Mouse (Mus musculus): ENCODE measurements around the gene D17Wsu92e. TPM values are rescaled to one million over a fixed set of nuclear protein-coding genes. Genes with fewer than 3 reads are reported as not detected.
A peak's percentile ranks its signal among the peaks of the same experiment; 100 is the strongest.

Gene D17Wsu92e
- polyA plus RNA-seq, 1 experiment = 111 TPM

DNA sequence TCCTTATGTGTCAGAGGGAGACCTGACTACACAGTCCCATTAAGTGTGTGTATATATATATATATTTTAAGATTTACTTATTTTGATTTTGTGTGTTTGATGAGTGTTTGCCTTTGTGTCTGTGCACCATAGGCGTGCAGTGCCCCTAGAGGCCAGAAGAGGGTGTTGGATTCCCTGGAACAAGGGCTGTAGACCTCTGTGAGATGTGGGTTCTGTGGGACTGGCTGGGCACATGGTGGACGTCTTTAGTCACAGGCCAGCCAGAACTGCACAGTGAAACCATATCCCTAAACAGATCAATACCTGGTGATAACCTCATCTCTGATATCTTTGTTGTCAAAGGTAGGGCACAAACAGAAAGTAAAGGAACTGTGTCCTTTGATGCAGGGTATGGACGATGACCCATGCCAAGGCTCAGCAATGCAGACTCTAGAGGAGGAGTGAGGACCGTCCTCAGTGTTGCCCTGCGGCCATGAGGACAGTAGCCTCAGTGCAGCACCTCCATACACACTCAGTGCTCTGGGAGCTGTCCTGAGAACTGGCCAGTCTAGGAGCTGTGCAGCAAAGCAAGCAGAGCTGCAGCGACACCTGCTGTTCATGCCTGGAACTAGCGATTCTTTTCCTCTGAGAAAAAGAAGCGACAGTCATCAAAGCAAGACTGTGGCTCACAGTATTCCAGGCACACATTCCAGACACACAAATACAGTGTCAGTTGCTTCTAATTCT is 51.5 kb downstream of the D17Wsu92e start:
- Histone ChIP-seq H3K27me3 (ENCODE audit: control insufficient read depth, insufficient read depth, low read length) (no peaks in the 10 kb centered on the region), H3K36me3 (ENCODE audit: control insufficient read depth, insufficient read depth, low read length) (no peaks in the 10 kb centered on the region; the same call in 1 of the 2 replicates), H3K27ac (ENCODE audit: control insufficient read depth, insufficient read depth, low read depth, low read length) (no peak overlapping the region), H3K4me1 (ENCODE audit: control insufficient read depth, insufficient read depth, low read length) (no peaks in the 10 kb centered on the region), H3K4me3 (ENCODE audit: control insufficient read depth, low read depth, low read length) (no peak overlapping the region)
- TF ChIP-seq POLR2A (IDR thresholded peaks at IDR 0.05; ENCODE audit: control insufficient read depth, low read depth, low read length) = no peak
- TF ChIP-seq CTCF (IDR thresholded peaks at IDR 0.05; ENCODE audit: control insufficient read depth, insufficient read depth, insufficient replicate concordance, low read depth, low read length) = peak; percentile 71; the same call in 1 of the 2 replicates

DNA sequence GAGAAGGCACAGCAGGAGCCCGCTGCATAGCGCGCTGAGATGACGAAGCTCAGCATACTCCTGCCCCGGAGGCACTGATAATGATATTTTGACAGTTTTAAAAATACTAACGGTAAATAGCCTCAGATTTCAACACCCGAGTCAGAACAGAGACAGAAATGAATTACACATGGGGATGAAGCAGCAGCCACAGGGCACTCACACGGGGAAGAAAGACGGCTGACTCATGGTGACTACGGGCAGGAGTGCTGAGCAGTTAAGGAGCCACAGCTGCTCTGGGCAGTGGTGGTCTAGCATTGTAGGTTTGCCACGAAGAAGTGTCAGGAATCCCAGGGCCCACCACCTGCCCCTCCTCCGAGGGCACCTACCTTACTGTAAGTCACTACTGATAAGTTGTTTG is 52.9 kb downstream of the D17Wsu92e start:
- Histone ChIP-seq H3K27me3 (ENCODE audit: control insufficient read depth, insufficient read depth, low read length) (no peaks in the 10 kb centered on the region), H3K36me3 (ENCODE audit: control insufficient read depth, insufficient read depth, low read length) (no peaks in the 10 kb centered on the region; the same call in 1 of the 2 replicates), H3K4me3 (ENCODE audit: control insufficient read depth, low read depth, low read length) (no peak overlapping the region), H3K4me1 (ENCODE audit: control insufficient read depth, insufficient read depth, low read length) (no peaks in the 10 kb centered on the region), H3K27ac (ENCODE audit: control insufficient read depth, insufficient read depth, low read depth, low read length) (no peak overlapping the region)
- no peak for TF ChIP-seq CTCF (IDR thresholded peaks at IDR 0.05; ENCODE audit: control insufficient read depth, insufficient read depth, insufficient replicate concordance, low read depth, low read length)
- TF ChIP-seq POLR2A (IDR thresholded peaks at IDR 0.05; ENCODE audit: control insufficient read depth, low read depth, low read length) = no peak

DNA sequence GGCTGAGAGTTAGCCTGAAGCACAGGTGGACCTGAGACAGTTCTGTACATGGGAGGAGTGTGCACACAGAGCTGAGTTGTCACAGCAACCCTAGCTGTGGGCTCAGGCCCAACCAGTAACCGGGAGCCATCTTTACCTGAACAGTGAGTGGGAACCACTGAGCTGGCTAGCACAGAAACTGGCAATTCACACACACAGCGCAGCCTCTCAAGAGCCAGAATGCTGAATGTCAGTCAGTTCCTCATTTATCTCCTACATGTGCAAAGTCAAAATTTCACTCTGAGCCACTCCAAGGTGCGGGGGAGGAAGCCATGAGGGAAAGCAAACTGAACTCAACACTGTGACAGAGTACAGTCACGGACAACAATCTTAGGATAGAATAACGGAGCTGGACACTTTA is 53.3 kb downstream of the D17Wsu92e start:
- no peak overlapping the region for H3K27ac ChIP-seq (ENCODE audit: control insufficient read depth, insufficient read depth, low read depth, low read length)
- H3K27me3 ChIP-seq (ENCODE audit: control insufficient read depth, insufficient read depth, low read length) = no peaks in the 10 kb centered on the region
- TF ChIP-seq CTCF (IDR thresholded peaks at IDR 0.05; ENCODE audit: control insufficient read depth, insufficient read depth, insufficient replicate concordance, low read depth, low read length) (no peak), POLR2A (IDR thresholded peaks at IDR 0.05; ENCODE audit: control insufficient read depth, low read depth, low read length) (no peak)
- no peaks in the 10 kb centered on the region; the same call in 1 of the 2 replicates for H3K36me3 ChIP-seq (ENCODE audit: control insufficient read depth, insufficient read depth, low read length)
- H3K4me1 ChIP-seq (ENCODE audit: control insufficient read depth, insufficient read depth, low read length) = no peaks in the 10 kb centered on the region
- no peak overlapping the region for H3K4me3 ChIP-seq (ENCODE audit: control insufficient read depth, low read depth, low read length)

DNA sequence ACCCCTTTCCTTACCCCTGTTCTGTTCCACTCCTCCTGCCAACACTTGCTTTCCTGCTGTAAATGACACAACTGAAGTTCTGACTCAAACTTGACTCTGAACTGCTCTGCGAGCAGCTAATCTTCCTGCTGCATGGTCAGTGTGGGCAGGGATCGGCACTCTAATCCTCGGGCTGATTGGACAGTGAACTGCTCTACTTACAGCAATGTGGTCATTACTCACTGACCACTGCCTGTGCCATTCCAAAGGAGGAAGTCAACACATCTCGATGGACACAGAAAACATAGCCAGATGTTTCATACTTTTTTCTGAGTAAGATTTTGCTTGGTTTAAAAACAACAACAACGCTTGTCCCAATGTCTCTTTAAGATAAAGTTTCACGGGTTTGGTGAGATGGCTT is 55.4 kb downstream of the D17Wsu92e start:
- Histone ChIP-seq H3K27ac (ENCODE audit: control insufficient read depth, insufficient read depth, low read depth, low read length) (no peak overlapping the region), H3K27me3 (ENCODE audit: control insufficient read depth, insufficient read depth, low read length) (no peaks in the 10 kb centered on the region), H3K4me3 (ENCODE audit: control insufficient read depth, low read depth, low read length) (no peak overlapping the region), H3K36me3 (ENCODE audit: control insufficient read depth, insufficient read depth, low read length) (no peaks in the 10 kb centered on the region; the same call in 1 of the 2 replicates), H3K4me1 (ENCODE audit: control insufficient read depth, insufficient read depth, low read length) (no peaks in the 10 kb centered on the region)
- TF ChIP-seq CTCF (IDR thresholded peaks at IDR 0.05; ENCODE audit: control insufficient read depth, insufficient read depth, insufficient replicate concordance, low read depth, low read length) (no peak), POLR2A (IDR thresholded peaks at IDR 0.05; ENCODE audit: control insufficient read depth, low read depth, low read length) (no peak)

DNA sequence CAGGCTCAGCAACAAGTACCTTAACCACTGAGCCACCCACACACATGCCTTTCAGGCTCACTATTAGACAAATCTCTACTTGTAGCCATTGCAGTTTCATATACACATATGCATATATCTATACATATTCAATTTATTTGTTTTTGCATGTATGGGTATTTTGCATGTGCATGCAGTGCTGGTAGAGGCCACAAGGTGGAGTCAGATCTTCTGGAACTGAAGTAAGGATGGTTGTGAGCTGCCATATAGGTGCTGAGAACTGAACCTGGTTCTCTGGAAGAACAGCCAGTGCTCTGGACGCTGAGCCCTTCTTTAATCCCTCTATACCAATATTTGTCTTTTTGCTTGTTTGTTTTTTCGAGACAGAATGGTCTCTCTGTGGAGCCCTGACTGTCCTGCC is 56.0 kb downstream of the D17Wsu92e start:
- no peak overlapping the region for H3K27ac ChIP-seq (ENCODE audit: control insufficient read depth, insufficient read depth, low read depth, low read length)
- no peaks in the 10 kb centered on the region for H3K4me1 ChIP-seq (ENCODE audit: control insufficient read depth, insufficient read depth, low read length)
- H3K27me3 ChIP-seq (ENCODE audit: control insufficient read depth, insufficient read depth, low read length) = no peaks in the 10 kb centered on the region
- H3K4me3 ChIP-seq (ENCODE audit: control insufficient read depth, low read depth, low read length) = no peak overlapping the region
- no peaks in the 10 kb centered on the region; the same call in 1 of the 2 replicates for H3K36me3 ChIP-seq (ENCODE audit: control insufficient read depth, insufficient read depth, low read length)
- no peak for TF ChIP-seq CTCF (IDR thresholded peaks at IDR 0.05; ENCODE audit: control insufficient read depth, insufficient read depth, insufficient replicate concordance, low read depth, low read length)
- no peak for TF ChIP-seq POLR2A (IDR thresholded peaks at IDR 0.05; ENCODE audit: control insufficient read depth, low read depth, low read length)

DNA sequence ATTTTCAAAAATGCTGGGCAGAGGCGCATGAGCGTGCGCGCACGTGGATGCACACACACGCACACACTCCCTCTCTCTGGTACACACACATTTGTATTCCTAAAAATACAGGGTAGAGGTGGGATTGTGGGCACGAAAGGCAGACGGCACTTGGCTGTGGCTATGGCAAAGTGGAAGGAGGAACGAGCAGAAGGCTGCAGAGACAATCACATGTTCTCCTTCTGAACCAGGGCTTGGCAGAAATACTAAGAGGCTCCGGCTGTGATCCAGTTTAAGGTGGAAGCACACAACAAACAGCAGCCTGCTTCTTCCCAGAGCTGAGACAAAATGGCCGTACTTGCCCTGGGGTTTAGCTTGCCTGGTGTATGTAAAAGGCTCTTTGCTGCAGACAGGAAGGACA is 57.6 kb downstream of the D17Wsu92e start:
- no peak overlapping the region for H3K4me3 ChIP-seq (ENCODE audit: control insufficient read depth, low read depth, low read length)
- no peaks in the 10 kb centered on the region for H3K27me3 ChIP-seq (ENCODE audit: control insufficient read depth, insufficient read depth, low read length)
- no peak overlapping the region for H3K27ac ChIP-seq (ENCODE audit: control insufficient read depth, insufficient read depth, low read depth, low read length)
- TF ChIP-seq POLR2A (IDR thresholded peaks at IDR 0.05; ENCODE audit: control insufficient read depth, low read depth, low read length) (no peak), CTCF (IDR thresholded peaks at IDR 0.05; ENCODE audit: control insufficient read depth, insufficient read depth, insufficient replicate concordance, low read depth, low read length) (no peak)
- H3K4me1 ChIP-seq (ENCODE audit: control insufficient read depth, insufficient read depth, low read length) = no peaks in the 10 kb centered on the region
- H3K36me3 ChIP-seq (ENCODE audit: control insufficient read depth, insufficient read depth, low read length) = no peaks in the 10 kb centered on the region; the same call in 1 of the 2 replicates

DNA sequence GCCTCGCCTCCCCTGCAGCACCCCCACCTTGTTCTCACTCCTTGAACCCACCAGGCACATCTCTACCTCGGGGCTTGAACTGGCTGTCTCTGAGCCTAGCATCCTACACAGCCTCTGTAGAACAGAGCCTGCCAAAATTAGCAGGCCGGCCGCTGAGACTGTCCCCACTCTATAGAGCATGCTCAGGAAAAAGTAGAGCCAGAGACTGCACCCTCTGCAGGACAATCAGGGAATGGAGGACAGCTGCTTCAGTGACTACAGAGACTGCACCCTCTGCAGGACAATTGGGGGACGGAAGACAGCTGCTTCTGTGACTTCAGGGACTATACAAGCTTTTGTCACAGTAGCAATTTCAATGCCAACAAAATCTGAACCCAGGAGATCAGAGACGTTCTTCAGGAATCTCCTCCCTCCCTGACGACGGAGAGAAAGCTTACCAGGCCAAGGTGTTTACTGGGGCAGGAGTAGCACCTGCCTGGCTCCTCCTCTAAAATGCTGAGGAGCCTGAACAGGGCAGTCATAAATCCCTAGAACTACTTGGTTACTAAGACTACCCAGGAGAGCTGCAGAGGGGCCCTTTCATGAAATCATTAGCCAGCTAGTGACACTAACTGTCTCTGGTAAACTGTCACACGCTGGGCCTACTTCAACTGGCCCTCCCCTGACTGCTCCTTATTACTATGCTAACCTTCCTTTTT is 58.7 kb downstream of the D17Wsu92e start:
- TF ChIP-seq POLR2A (IDR thresholded peaks at IDR 0.05; ENCODE audit: control insufficient read depth, low read depth, low read length) = no peak
- peak; percentile 51; the same call in 1 of the 2 replicates for TF ChIP-seq CTCF (IDR thresholded peaks at IDR 0.05; ENCODE audit: control insufficient read depth, insufficient read depth, insufficient replicate concordance, low read depth, low read length)
- H3K27me3 ChIP-seq (ENCODE audit: control insufficient read depth, insufficient read depth, low read length) = no peaks in the 10 kb centered on the region
- H3K36me3 ChIP-seq (ENCODE audit: control insufficient read depth, insufficient read depth, low read length) = no peaks in the 10 kb centered on the region; the same call in 1 of the 2 replicates
- H3K27ac ChIP-seq (ENCODE audit: control insufficient read depth, insufficient read depth, low read depth, low read length) = no peak overlapping the region
- no peaks in the 10 kb centered on the region for H3K4me1 ChIP-seq (ENCODE audit: control insufficient read depth, insufficient read depth, low read length)
- no peak overlapping the region for H3K4me3 ChIP-seq (ENCODE audit: control insufficient read depth, low read depth, low read length)

Data from testis, adult 2 months (tissue).